Mouse (Mus musculus) skeletal muscle tissue, postnatal 0 days (tissue): ENCODE measurements around the gene Mbd3. TPM values are rescaled to one million over a fixed set of nuclear protein-coding genes. Genes with fewer than 3 reads are reported as not detected.

Experiments used
- microRNA-seq, 2 experiments: library from miRNA; unstranded; fragments of <30 nt; microRNA quantifications; one replicate each; pipeline ENCODE4; 2016
- polyA plus RNA-seq: library from polyadenylated mRNA; unstranded; fragments of >200 nt; fragmentation: Nextera tagmentation; extraction: Ambion mirVana; gene quantifications from 2 replicates; pipeline ENCODE4 v1.2.1, GENCODE M21; 2015

Mbd3 gene
- 82.3 and 101 TPM in 2 replicates for polyA plus RNA-seq

GRCm38 (mm10) chr10:80399191-80399972, at the start of gene Mbd3:
Gene Mbd3 (minus strand): TSS chr10:80399550.

GRCm38 (mm10) chr10:80433513-80434232, 34.3 kb upstream of the Mbd3 start, which contains the start of gene Tcf3:
Gene Tcf3 (minus strand): TSS chr10:80433647.

GRCm38 (mm10) chr10:80406684-80407501, 7.5 kb upstream of the Mbd3 start, which contains the start of gene Uqcr11:
Gene Uqcr11 (minus strand): TSS chr10:80406830.

GRCm38 (mm10) chr10:80387522-80387959, 11.8 kb downstream of the Mbd3 start, which contains the start of gene Mex3d:
Gene Mex3d (minus strand): TSS chr10:80387659.

GRCm38 (mm10) chr10:80356001-80356682, 43.2 kb downstream of the Mbd3 start, which contains the start of gene Plk5:
Gene Plk5 (plus strand): TSS chr10:80356459.

GRCm38 (mm10) chr10:80348244-80348781, 51.0 kb downstream of the Mbd3 start, which contains the start of gene Adamtsl5:
Gene Adamtsl5 (minus strand): TSS chr10:80348412.

Small RNAs within 50 kb of the gene (microRNA-seq; reads per million reads assigned to microRNA genes)
- gene Gm22721: 0 to 0.20 reads per million in 2 experiments

Other genes starting within 250 kb of the Mbd3 start
- gene Cirbp, start 233.6 kb downstream of the Mbd3 start, polyA plus RNA-seq: 202 and 207 TPM in 2 replicates
- 4.9 and 6.3 TPM in 2 replicates for gene 1600002K03Rik, start 226.6 kb downstream of the Mbd3 start, polyA plus RNA-seq
- 3.7 and 4.3 TPM in 2 replicates for gene Efna2, start 220.1 kb downstream of the Mbd3 start, polyA plus RNA-seq
- gene Mum1, start 173.1 kb downstream of the Mbd3 start, polyA plus RNA-seq: 44.5 and 52.6 TPM in 2 replicates
- gene Ndufs7, start 150.4 kb downstream of the Mbd3 start, polyA plus RNA-seq: 696 and 892 TPM in 2 replicates
- 487 and 520 TPM in 2 replicates for gene Gamt, start 138.5 kb downstream of the Mbd3 start, polyA plus RNA-seq
- gene Dazap1, start 138.1 kb downstream of the Mbd3 start, polyA plus RNA-seq: 25.6 and 28.9 TPM in 2 replicates
- 529 and 552 TPM in 2 replicates for gene Rps15, start 107.1 kb downstream of the Mbd3 start, polyA plus RNA-seq
- gene Apc2, start 103.6 kb downstream of the Mbd3 start, polyA plus RNA-seq: 0.19 and 0.21 TPM in 2 replicates
- 23.0 and 30.4 TPM in 2 replicates for gene 2310011J03Rik, start 79.0 kb downstream of the Mbd3 start, polyA plus RNA-seq
- 2.4 and 4.2 TPM in 2 replicates for gene Pcsk4, start 70.1 kb downstream of the Mbd3 start, polyA plus RNA-seq
- gene Reep6, start 69.6 kb downstream of the Mbd3 start, polyA plus RNA-seq: 3.6 and 16.4 TPM in 2 replicates
- gene Adamtsl5, start 51.1 kb downstream of the Mbd3 start, polyA plus RNA-seq: 12.6 and 13.8 TPM in 2 replicates
- gene Plk5, start 43.1 kb downstream of the Mbd3 start, polyA plus RNA-seq: 0.14 and 0.23 TPM in 2 replicates
- gene Mex3d, start 11.9 kb downstream of the Mbd3 start, polyA plus RNA-seq: 2.8 and 3.6 TPM in 2 replicates
- 1,315 and 1,562 TPM in 2 replicates for gene Uqcr11, start 7.3 kb upstream of the Mbd3 start, polyA plus RNA-seq
- gene Tcf3, start 34.1 kb upstream of the Mbd3 start, polyA plus RNA-seq: 28.8 and 33.8 TPM in 2 replicates
- gene Onecut3, start 95.3 kb upstream of the Mbd3 start, polyA plus RNA-seq: not detected in 2 replicates
- 0.05 TPM in 1 of 2 replicates, not detected in the other for gene Atp8b3, start 139.6 kb upstream of the Mbd3 start, polyA plus RNA-seq
- gene Rexo1, start 162.0 kb upstream of the Mbd3 start, polyA plus RNA-seq: 7.3 TPM in 2 replicates
- gene Klf16, start 177.8 kb upstream of the Mbd3 start, polyA plus RNA-seq: 2.6 and 3.2 TPM in 2 replicates
- 76.8 and 93.8 TPM in 2 replicates for gene Abhd17a, start 190.8 kb upstream of the Mbd3 start, polyA plus RNA-seq
- 30.5 and 36.5 TPM in 2 replicates for gene Scamp4, start 203.3 kb upstream of the Mbd3 start, polyA plus RNA-seq
- 2.5 and 3.5 TPM in 2 replicates for gene Adat3, start 203.3 kb upstream of the Mbd3 start, polyA plus RNA-seq
- gene Gm49322, start 206.5 kb upstream of the Mbd3 start, polyA plus RNA-seq: 0.87 and 1.2 TPM in 2 replicates
- gene Csnk1g2, start 223.3 kb upstream of the Mbd3 start, polyA plus RNA-seq: 93.0 and 102 TPM in 2 replicates